Mouse (Mus musculus): ENCODE results near the gene Gm5475. TPM values are rescaled to one million over a fixed set of nuclear protein-coding genes. Genes with fewer than 3 reads are reported as not detected.

The Gm5475 gene
- total RNA-seq, 2 experiments from 2014 or later, result not detected

- no peak for ATAC-seq (ENCODE audit: poor library complexity, severe bottlenecking)
Observed at GRCm38 (mm10) chr15:100411731-100412130, 10.2 kb upstream of the Gm5475 start.

GRCm38 (mm10) chr15:100413306-100413705 is 8.6 kb upstream of the Gm5475 start:
- ATAC-seq (ENCODE audit: poor library complexity, severe bottlenecking), result no peak

GRCm38 (mm10) chr15:100414011-100414410 is 7.9 kb upstream of the Gm5475 start:
- peak; percentile 48; the same call in 1 of the 2 replicates for ATAC-seq (ENCODE audit: poor library complexity, severe bottlenecking)

GRCm38 (mm10) chr15:100414942-100415341 is 7.0 kb upstream of the Gm5475 start:
- no peak for ATAC-seq (ENCODE audit: poor library complexity, severe bottlenecking)

GRCm38 (mm10) chr15:100415684-100416083 is 6.3 kb upstream of the Gm5475 start:
- ATAC-seq (ENCODE audit: poor library complexity, severe bottlenecking), result no peak

GRCm38 (mm10) chr15:100417854-100418450 is 4.0 kb upstream of the Gm5475 start:
- no peak for ATAC-seq (ENCODE audit: poor library complexity, severe bottlenecking)

GRCm38 (mm10) chr15:100419311-100419710 is 2.6 kb upstream of the Gm5475 start:
- no peak for ATAC-seq (ENCODE audit: poor library complexity, severe bottlenecking)

- ATAC-seq (ENCODE audit: poor library complexity, severe bottlenecking), result no peak
Observed at GRCm38 (mm10) chr15:100419901-100420745, 1.8 kb upstream of the Gm5475 start.

- ATAC-seq (ENCODE audit: poor library complexity, severe bottlenecking), result no peak
Observed at GRCm38 (mm10) chr15:100421059-100421757, 739 bp upstream of the Gm5475 start.

- ATAC-seq (ENCODE audit: poor library complexity, severe bottlenecking), result 0 out of 2 replicates have a peak, but pooled peaks have one; percentile 16
Observed at GRCm38 (mm10) chr15:100422476-100422875, 529 bp downstream of the Gm5475 start.

GRCm38 (mm10) chr15:100422899-100423860 is 1.2 kb downstream of the Gm5475 start:
- ATAC-seq (ENCODE audit: poor library complexity, severe bottlenecking), result peak; percentile 94

GRCm38 (mm10) chr15:100423916-100424315 is 2.0 kb downstream of the Gm5475 start:
- ATAC-seq (ENCODE audit: poor library complexity, severe bottlenecking), result 0 out of 2 replicates have a peak, but pooled peaks have one; percentile 9

GRCm38 (mm10) chr15:100424396-100425122 is 2.6 kb downstream of the Gm5475 start, which contains the start of gene Slc11a2:
Gene Slc11a2, minus strand, starts transcription at chr15:100425072.
- ATAC-seq (ENCODE audit: poor library complexity, severe bottlenecking), result no peak

GRCm38 (mm10) chr15:100428296-100428905 is 6.5 kb downstream of the Gm5475 start:
- no peak for ATAC-seq (ENCODE audit: poor library complexity, severe bottlenecking)

- ATAC-seq (ENCODE audit: poor library complexity, severe bottlenecking), result no peak
Observed at GRCm38 (mm10) chr15:100429959-100430565, 8.1 kb downstream of the Gm5475 start.

- ATAC-seq (ENCODE audit: poor library complexity, severe bottlenecking), result no peak
Observed at GRCm38 (mm10) chr15:100433234-100433633, 11.3 kb downstream of the Gm5475 start.

GRCm38 (mm10) chr15:100436112-100436511 is 14.2 kb downstream of the Gm5475 start:
- ATAC-seq (ENCODE audit: poor library complexity, severe bottlenecking), result no peak

GRCm38 (mm10) chr15:100436518-100436917 is 14.6 kb downstream of the Gm5475 start:
- ATAC-seq (ENCODE audit: poor library complexity, severe bottlenecking), result no peak

All from megakaryocyte, adult 5-6 weeks (primary cell).